Mouse (Mus musculus): ENCODE measurements around the gene Gpx3. TPM values are rescaled to one million over a fixed set of nuclear protein-coding genes. Genes with fewer than 3 reads are reported as not detected.

The Gpx3 gene
- total RNA-seq, 2 experiments from 2014 or later: 1.8 to 32.1 TPM

DNA sequence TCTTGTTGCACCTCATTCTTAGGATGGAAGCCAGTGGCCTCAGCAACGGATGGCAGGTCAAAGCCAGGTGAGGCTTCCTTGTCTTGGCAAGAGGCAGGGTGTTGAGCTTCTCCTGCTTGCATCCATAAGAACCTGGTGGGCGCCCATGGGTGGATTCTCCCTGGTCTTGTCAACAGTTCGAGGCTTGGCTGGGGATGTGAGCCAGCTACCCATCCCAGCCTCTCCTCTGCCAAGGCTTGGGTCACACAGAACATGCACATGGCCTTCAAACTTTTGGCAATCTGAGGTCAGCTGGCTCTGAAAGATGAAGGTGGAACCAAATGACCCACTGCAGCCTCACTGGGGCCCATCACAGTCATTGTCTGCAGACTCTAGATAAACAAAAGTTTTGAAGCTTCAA, 8.9 kb downstream of the Gpx3 start:
- no peak for ATAC-seq (replicated peaks; ENCODE audit: low FRiP score, poor library complexity, severe bottlenecking)

DNA sequence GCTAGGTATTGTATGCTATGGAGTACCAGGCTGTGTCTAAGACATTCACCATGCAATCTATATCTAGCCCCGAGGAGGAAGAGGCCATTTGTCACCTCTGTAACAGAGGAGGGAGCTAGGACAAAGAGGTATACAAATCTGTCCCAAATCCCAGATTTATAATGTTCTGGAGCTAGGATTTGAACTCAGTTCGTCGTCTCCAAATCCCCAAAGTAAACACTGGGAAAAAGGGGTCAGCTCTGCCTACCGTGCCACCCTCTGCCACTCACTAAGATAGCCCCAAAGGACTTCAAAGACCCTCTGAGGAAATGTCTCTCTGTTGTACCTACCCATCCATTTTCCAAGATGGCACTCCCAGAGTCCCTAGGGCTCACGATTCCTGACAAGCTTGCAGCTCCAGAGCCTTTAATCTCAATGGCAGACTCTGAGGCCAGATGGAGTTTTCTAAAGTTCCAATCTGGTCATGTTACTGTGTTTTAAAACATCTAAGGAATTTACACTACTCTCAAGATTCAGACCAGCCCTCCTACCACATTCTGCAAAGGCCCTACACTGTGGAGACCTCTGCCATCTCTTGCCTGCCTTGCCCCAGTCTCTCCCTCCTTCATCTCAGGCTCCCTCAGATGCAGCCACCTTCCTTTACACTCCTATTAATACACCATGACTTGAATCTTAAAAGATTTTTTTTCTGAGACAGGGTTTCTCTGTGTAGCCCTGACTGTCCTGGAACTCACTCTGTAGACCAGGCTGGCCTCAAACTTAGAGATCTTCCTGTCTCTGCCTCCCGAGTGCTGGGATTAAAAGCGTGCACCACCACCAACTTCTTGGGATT, 9.6 kb downstream of the Gpx3 start:
- no peak for ATAC-seq (replicated peaks; ENCODE audit: low FRiP score, poor library complexity, severe bottlenecking)

DNA sequence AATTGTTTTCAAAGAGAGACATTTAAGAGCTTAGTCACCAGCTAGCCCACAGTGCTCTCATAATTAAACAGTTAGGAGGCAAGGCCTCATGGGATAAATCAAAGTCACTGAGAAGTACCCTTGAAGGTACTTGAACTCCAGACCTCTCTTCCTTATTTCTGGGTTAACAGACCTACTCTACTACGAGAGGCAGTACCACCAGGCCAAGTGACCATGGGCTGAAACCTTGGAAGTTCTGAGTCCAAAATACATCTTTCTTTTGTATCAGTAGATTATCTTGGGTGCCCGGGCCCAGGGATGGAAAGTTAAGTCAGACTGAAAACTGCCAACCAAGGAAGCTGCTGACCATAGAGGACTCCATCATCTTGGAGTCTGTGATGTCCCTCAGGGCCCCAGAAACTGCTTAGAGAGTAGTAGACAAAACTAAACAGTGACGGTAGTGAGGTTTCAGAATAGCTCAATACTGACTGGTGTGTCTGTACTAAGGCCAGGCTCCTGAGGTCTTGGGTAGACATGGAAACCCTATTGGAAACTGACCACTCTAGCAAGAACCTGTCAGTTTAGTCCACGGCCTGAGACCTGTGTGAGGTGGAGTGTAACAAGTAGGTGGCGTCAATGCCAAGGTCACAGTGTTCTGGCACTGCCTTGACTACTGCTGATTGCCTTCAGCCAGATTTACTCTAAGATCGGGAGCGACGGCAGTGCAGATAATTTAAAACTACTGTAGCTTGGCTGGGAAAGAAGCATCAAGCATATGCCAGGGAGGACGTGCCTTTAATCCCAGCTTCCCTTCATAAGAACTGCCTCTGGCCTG, 10.5 kb downstream of the Gpx3 start:
- ATAC-seq (replicated peaks; ENCODE audit: low FRiP score, poor library complexity, severe bottlenecking): no peak

DNA sequence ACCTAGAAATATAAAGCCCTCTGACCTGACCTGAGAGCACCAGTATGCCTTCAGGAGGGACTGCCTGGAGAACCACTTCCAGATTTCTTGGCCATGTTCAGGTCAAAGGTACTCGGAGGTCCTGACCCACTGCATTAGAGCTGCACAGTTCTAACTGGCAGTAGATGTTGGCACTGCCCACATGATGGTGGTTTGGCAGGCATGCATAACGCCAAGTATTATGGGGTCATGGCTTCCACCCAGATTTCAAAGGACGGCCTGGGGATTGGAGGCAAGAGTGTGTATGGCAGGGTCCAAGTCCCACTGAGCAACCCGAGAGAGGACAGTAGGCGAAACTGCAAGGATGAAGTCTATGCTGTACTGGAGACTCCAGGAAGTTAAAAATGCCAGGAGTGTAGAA, 11.6 kb downstream of the Gpx3 start:
- ATAC-seq (replicated peaks; ENCODE audit: low FRiP score, poor library complexity, severe bottlenecking): no peak

DNA sequence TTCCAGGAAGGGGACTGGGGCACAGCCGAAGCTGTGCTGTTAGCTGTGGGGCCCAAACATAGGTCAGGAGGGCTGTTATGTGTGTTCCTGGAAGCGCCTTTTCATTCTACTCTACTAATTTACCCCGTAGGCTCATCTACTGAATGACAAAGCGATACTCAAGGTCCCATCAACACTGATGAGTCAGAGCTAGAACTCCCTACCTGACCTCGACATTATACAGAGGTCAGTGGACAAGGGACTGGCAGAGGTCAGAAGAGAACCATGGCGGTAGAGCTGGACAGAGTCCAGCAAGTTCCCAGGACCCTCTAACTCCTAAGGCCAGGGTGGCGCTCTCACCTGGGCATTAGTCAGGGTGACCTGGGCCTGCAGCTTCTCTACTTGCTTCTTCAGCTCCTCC, 15.2 kb downstream of the Gpx3 start:
- no peak for ATAC-seq (replicated peaks; ENCODE audit: low FRiP score, poor library complexity, severe bottlenecking)

DNA sequence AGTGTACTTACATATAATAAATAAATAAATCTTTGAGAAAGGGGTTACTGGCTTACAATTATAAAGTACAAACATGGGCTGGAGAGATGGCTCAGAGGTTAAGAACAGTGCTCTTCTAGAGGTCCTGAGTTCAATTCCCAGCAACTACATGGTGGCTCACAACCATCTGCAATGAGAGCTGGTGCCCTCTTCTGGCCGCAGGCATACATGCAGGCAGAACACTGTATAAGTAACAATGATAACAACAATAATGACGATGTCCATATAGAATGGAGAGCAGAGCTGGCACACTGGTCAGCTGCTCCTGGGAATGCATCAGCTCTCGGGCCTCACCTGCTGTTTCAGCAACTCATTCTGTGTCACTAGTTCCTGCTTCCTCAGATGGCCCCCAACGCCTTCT, 16.0 kb downstream of the Gpx3 start:
- ATAC-seq (replicated peaks; ENCODE audit: low FRiP score, poor library complexity, severe bottlenecking): 0 out of 2 replicates have a peak, but pooled peaks have one; percentile 32

DNA sequence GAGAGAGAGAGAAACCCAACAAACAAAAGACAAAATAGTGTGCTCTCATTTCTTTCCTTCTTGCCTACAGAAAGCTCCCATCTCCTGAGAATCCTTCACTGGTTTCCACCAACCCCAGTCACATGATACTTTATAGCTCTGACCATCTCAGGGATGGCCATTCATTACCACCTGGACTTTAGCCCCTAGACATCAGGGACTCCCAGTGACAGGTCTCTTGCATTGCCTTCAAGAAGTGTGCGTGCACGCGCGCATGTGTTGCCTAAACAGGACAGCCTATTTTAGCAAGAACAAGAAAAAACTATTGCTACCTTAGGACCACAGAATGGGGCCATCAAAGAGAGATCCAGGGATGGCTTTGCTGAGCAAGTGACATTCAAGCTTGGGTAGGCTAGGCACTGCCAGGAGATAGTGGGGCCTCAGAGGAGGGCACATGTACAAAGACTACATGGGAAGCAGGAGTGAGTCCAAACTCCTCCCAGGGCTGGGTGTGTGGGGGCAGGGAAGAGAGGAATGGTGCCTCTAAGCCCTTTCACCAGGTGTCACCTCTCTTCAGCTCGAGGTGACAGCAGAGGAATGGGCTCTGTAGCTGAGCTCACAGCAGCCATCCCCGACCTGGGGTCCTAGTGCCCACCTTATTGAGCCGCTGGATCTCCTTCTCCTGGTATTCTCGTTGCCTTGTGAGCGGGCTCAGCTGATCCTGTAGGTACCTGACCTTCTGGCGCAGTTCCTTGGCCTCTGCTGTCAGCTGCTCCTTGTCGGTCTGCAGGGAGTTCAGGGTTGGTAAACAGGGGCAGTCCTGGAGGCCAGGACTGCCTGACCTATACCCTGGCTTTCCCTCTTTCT, 18.1 kb downstream of the Gpx3 start:
- no peak for ATAC-seq (replicated peaks; ENCODE audit: low FRiP score, poor library complexity, severe bottlenecking)

DNA sequence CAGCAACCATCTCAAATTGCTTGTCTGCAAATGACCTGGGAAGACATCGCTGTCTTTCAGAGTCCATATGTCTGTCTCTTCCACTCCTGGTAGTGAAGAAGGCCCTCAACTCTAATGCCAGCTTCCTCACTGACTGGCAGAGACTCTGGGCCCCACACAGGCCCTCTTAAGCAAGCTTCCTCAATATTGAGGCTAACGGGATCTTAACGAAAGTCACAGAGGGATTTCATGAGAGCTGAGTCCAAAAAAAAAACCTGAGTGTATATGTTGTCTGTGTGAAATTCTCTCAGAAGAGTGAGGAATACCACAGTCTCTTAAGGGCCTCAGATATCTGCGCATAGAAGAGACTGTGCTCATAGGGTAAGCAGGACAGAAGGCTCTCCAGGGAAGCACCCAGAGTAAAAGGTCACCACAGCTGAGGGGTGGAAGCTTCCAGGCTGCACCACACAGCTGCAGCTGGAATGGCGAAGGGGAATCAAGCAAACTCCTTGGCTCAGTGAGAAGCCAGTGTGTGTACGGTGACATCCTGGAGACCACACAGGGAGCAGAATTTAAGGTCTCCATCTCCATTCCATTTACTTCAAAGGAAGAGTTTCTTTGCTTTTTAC, 18.8 kb downstream of the Gpx3 start:
- no peak for ATAC-seq (replicated peaks; ENCODE audit: low FRiP score, poor library complexity, severe bottlenecking)

DNA sequence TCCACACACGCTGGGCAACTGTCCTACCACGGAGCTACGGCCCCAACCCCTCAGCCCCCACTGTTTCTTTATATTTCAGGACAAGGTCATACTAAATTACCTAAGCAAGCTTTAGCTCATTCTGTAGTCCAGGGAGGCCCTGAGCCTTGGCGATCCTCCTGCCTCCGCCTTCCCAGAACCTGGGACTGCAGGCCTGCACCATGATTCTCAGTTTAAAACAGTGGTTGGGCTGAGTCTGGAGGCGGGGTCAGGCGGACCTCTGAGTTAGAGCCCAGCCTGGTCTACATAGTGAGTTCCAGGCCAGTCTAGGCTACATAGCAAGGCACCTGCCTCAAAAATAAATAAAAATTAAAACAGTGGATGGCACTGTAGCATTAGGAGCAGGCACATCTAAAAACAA, 19.5 kb downstream of the Gpx3 start:
- no peak for ATAC-seq (replicated peaks; ENCODE audit: low FRiP score, poor library complexity, severe bottlenecking)

DNA sequence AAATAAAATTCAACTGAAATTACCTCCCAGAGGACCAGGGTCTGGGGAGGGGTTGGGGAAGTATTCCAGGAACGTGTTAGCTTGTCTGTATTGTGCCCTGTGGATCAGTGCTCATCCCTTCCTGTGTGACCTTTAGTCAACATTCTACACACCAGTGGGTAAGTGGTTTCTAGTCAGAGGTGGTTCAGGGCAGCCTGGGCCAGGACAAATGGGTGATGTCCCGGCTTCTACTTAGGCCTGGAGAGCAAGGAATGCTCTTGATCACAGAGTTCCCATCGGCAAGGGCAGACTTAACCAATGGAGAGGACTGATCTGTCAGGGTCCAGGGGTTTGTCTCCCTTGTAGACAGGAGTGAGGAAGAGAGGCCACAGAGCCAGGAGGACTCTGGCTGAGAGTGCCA, 20.2 kb downstream of the Gpx3 start:
- no peak for ATAC-seq (replicated peaks; ENCODE audit: low FRiP score, poor library complexity, severe bottlenecking)

DNA sequence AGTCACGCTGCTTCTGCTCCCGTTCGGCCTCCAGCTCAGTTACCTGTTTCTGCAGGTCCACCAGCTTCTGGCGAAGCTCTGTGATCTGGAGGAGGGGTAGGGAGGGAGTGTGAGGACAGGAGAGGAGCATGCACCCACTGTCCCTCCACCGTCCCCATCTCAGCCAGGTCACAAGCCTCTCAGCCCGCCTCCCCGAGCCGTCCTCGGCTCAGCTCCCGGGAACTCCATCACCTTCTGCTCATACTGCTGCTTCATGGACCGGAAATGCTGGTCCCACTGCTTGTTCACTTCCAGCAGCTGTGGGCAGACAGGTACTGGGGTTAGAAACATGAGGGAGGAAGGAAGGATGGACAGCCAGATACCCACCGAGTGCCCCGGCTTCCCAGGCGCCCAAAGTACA, 21.9 kb downstream of the Gpx3 start:
- ATAC-seq (replicated peaks; ENCODE audit: low FRiP score, poor library complexity, severe bottlenecking): no peak

DNA sequence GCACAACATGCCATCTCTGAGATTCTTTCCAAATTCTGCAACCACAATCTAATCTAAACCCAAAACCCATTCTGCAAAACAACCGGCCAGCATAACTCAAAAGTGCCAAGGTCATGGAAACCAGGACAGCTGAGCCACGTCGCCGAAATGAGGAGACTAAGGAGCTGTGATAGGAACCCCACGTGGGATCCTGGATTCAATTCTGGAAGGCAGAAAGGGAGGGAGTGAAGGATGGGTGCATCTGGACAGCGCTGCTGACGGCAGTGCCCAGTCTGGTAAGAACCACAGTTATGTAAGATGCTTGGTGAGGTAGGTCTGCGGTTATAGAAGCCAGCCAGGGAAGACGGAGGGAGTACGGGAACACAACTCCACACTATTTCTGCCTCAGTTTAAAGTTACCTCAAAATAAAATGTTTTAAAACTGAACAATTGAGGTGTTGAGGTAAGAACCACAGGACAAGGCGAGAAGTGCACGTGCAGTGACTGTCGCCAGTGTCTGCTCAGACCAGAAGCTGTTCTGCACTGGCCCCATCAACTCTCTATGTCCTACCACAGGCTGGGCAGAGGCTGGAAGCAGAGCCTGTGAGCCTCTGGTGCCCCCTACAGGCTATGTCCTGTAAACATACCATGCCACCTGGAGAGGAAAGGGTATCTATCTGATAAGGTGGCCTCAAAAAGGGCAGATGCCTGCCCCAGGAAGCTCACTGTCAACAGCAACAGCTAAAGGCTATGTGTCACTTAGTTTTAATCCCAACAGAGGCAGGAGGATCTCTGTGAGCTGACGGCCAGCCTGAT, 25.3 kb downstream of the Gpx3 start:
- peak; percentile 60; the same call in 1 of the 2 replicates for ATAC-seq (replicated peaks; ENCODE audit: low FRiP score, poor library complexity, severe bottlenecking)

DNA sequence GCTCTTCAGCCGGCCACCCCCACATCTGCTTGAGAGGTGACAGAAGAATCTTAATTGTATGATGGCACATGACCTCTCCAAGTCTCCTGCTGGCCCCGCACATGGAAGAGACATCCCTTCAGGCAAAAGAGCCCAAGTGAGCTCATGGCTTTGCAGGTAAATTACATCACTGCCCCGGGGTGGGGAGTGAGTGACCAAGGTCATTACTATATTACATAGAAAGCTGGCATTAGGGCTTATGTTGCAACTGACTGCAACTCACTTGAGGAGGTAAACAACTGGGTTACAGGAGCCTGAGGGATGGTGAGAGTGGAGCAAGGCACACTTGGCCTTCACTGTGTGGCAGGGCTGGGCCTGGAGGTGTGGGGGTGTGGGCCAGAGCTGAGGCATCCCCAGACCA, 26.0 kb downstream of the Gpx3 start:
- ATAC-seq (replicated peaks; ENCODE audit: low FRiP score, poor library complexity, severe bottlenecking): no peak

DNA sequence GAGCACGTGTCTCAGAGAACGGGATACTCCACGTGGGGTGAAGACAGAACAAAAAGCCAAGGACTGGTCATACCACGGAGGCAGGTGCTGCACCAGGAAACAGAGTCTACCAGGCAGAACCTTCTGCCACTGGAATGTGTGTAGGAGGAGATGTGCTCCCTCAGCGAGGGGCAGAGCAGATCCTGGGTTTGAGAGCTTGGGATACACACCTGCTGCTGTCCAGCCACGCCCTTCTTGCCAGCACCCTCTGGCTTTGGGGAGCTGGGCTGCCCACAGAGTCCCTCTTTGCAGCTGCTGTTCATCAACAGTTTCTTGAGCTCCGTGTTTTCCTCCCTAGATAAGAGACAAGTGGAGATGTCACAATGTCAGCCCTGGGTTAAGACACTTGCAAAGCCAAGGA, 26.6 kb downstream of the Gpx3 start:
- no peak for ATAC-seq (replicated peaks; ENCODE audit: low FRiP score, poor library complexity, severe bottlenecking)

DNA sequence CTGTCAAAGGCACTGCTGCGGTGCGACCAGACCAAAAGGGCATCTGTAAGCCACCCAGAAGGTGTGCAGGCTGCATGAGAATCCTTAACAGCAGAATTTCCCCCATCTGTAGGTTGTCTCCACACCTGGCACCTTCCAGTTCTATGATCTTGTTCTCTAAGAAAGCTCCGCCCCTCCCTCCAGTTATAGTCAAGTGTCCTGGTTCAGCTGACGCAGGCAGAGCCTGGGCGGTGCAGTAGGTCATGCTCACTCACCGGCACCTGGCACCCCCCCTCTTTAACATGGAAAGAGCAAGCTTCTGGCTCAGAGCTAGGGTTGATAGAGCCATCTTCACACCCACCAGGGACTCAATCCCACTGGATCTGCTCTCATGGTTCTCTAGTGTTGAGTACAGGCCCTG, 27.0 kb downstream of the Gpx3 start:
- no peak for ATAC-seq (replicated peaks; ENCODE audit: low FRiP score, poor library complexity, severe bottlenecking)

DNA sequence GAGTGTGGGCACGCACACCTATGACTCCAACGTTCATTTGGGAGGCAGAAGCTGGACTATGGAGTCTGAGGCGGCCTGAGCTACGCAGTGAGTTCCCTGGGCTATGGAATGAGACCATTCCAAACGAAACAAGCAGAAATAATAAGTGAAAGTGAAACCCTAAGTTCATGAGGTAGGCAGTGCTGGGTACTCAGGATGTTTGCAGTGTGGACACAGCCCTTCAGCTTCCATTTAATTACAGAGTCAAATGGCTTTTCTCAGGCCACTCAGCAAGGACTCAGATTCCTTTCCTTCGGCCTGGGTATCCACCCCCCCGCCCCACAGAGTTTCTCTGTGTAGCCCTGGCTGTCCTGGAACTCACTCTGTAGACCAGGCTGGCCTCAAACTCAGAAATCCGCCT, 27.5 kb downstream of the Gpx3 start:
- ATAC-seq (replicated peaks; ENCODE audit: low FRiP score, poor library complexity, severe bottlenecking): no peak

DNA sequence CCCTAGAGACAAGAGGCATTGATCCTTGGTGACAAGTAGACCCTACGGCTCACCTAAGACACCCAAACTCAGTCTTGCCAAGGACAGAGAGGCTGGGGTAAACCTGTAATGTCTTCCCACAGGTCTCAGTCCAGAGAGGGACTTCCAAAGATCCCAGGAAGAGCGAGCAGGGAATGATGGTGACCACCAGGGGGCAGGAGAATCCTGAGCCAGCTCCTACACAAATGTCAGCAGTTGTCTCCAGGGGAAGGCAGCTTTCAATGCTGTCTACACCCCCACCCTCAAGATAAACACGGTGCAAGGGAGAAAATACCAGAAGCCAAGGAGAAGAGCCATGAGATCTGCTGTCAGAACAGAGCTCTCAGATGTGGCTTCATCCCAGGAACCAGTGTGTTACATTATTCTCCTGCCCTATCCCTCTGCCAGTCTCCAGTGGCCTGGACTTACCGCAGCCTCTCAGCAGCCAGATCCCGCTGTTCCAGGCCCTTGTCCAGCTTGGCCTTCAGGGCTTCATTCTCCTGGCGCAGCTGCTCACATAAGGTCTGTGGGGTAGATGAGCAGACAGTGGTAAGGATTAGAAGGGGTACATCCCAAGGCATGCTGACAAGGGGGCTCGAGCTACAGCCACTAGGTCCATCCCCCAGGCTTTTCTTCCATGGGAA, 28.2 kb downstream of the Gpx3 start:
- ATAC-seq (replicated peaks; ENCODE audit: low FRiP score, poor library complexity, severe bottlenecking): no peak

DNA sequence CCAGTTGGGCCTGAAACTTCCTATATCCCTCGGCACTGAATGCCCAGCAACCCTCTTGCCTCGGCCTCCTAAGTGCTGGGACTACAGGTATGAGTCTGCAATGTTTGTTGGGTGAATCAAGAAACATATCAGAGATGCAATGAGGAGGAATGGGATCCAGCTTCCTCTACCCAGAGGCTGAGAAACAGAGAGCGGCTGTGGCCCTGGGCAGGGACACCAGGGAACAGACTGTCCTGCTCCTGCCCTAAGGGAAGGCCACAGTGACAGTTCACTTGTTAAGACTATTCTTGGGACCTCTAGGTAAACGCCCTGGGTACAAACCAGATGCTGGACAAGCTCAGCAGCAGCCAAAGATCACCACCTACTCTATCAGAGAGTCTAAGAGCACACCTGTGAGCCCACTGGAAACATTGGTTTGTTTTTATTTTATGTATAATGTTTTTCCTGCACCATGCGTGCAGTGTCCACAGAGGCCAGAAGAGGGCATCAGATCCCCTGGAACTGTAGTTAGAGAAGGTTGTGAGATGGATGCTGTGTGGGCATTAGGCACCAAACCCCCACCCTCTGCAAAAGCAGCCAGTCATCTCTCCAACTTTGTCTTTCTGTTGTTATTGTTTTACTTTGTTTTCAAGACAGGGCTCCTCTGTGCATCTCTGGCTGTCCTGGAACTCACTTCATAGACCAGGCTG, 29.3 kb downstream of the Gpx3 start:
- ATAC-seq (replicated peaks; ENCODE audit: low FRiP score, poor library complexity, severe bottlenecking): no peak
